Mouse (Mus musculus) thymus, adult 2 months (tissue): Measurements from ENCODE around the gene Grpel1.

ENCODE experiments used
- CTCF ChIP-seq: fragments of 200-500 bp; IDR thresholded peaks from 2 replicates; pipeline ENCODE4 v1.5.1; 2012; ENCODE audit warnings: mild to moderate bottlenecking, control low read depth, low read length, moderate library complexity, borderline replicate concordance; ENCODE audit not compliant: control insufficient read depth, poor library complexity, insufficient read depth; ENCODE audit errors: extremely low read depth
- POLR2A ChIP-seq: fragments of 200-500 bp; IDR thresholded peaks from 2 replicates; pipeline ENCODE4 v1.6.1; 2012; ENCODE audit warnings: mild to moderate bottlenecking, low read length, control low read depth, moderate library complexity; ENCODE audit not compliant: control insufficient read depth, poor library complexity, insufficient read depth; ENCODE audit errors: extremely low read depth

- TF ChIP-seq POLR2A = no peak
- no peak for TF ChIP-seq CTCF
Observed at GRCm38 (mm10) chr5:36517596-36517995, 52.8 kb downstream of the Grpel1 start.
